Mouse (Mus musculus) gastrocnemius, postnatal 36 days (tissue): ENCODE measurements around the gene Sorcs1. TPM values are rescaled to one million over a fixed set of nuclear protein-coding genes. Genes with fewer than 3 reads are reported as not detected.

Experiments used
- microRNA-seq, 2 experiments: library from miRNA; unstranded; fragments of <30 nt; microRNA quantifications; one replicate each; pipeline ENCODE4 v1.2.0; 2021
- total RNA-seq, 2 experiments: library from RNA; stranded (reverse); gene quantifications; 2 replicates each; pipeline ENCODE4 v1.2.3; 2021

Sorcs1 gene
- total RNA-seq, 2 experiments from 2014 or later = 0.74 to 1.6 TPM

Small RNA genes within 50 kb of the gene (microRNA-seq; reads per million reads assigned to microRNA genes)
- gene Gm27749 = 0 reads per million in 2 experiments
